Mouse (Mus musculus) liver, adult 2 months (tissue): ENCODE measurements at regions not wholly inside any gene's neighbourhood (a gene's known extent, or its start where the extent isn't known, plus 50 kb on each side); places are given as distances from the start of the nearest gene placed in this dataset.

Experiments used
- DNase-seq: peaks from one replicate; pipeline ENCODE4 v3.0.0-alpha.2; 2011; ENCODE audit warnings: low read depth, low spot score; ENCODE audit errors: extremely low read depth
- H3K27ac ChIP-seq: fragments of 200-500 bp; replicated peaks from 2 replicates; pipeline ENCODE4 v1.5.1; 2012; ENCODE audit warnings: low read depth, mild to moderate bottlenecking, control low read depth, inconsistent platforms, low read length; ENCODE audit not compliant: insufficient read depth
- H3K27me3 ChIP-seq: fragments of 200-500 bp; 2 replicates; pipeline ENCODE4 v1.6.1; 2012; ENCODE audit warnings: mild to moderate bottlenecking, moderate library complexity, low read length, inconsistent platforms; ENCODE audit not compliant: control insufficient read depth, insufficient read depth
- H3K36me3 ChIP-seq: fragments of 200-500 bp; 2 replicates; pipeline ENCODE4 v1.6.1; 2012; ENCODE audit warnings: low read length, inconsistent platforms; ENCODE audit not compliant: control insufficient read depth, insufficient read depth
- H3K4me1 ChIP-seq: fragments of 200-500 bp; 2 replicates; pipeline ENCODE4 v1.6.1; 2011; ENCODE audit warnings: low read length; ENCODE audit not compliant: control insufficient read depth, insufficient read depth
- H3K4me3 ChIP-seq: fragments of 200-500 bp; 2 replicates; pipeline ENCODE4 v1.5.1; 2011; ENCODE audit warnings: low read depth, mild to moderate bottlenecking, control low read depth, low read length, moderate library complexity; ENCODE audit not compliant: insufficient read depth
- H3K79me2 ChIP-seq: fragments of 200-500 bp; 2 replicates; pipeline ENCODE4 v1.6.1; 2012; ENCODE audit warnings: inconsistent platforms, mild to moderate bottlenecking, low read length, moderate library complexity; ENCODE audit not compliant: control insufficient read depth, insufficient read depth
- H3K9ac ChIP-seq: fragments of 200-500 bp; 2 replicates; pipeline ENCODE4 v1.6.1; 2012; ENCODE audit warnings: low read depth, mild to moderate bottlenecking, control low read depth, inconsistent platforms, low read length
- CTCF ChIP-seq: fragments of 200-500 bp; IDR thresholded peaks from 2 replicates; pipeline ENCODE4 v1.5.1; 2011; ENCODE audit warnings: low read depth, low read length, control low read depth
- POLR2A ChIP-seq: fragments of 200-500 bp; IDR thresholded peaks from 2 replicates; pipeline ENCODE4 v1.6.1; 2011; ENCODE audit warnings: low read length, control low read depth; ENCODE audit not compliant: insufficient read depth; ENCODE audit errors: extremely low read depth
- WGBS: fragments of 180-500 bp; shearing (Covaris S2); methylation state at CpG from one replicate; pipeline ENCODE4 v1.1.7; 2018; 5-methylcytosine and 5-hydroxymethylcytosine counted together

- 89% methylated on average over 7 of the region's 7 CpGs for WGBS
Measured at GRCm38 (mm10) chr10:126555080-126555479, 346.1 kb downstream of the Atp23 start.

GRCm38 (mm10) chr10:126531950-126532349, 369.2 kb downstream of the Atp23 start:
- Histone ChIP-seq H3K79me2 (no peaks in the 10 kb centered on the region), H3K27me3 (no peaks in the 10 kb centered on the region), H3K4me3 (no peak overlapping the region), H3K27ac (no peak overlapping the region), H3K36me3 (no peaks in the 10 kb centered on the region), H3K9ac (no peak overlapping the region), H3K4me1 (no peaks in the 10 kb centered on the region)
- no peak for DNase-seq
- TF ChIP-seq POLR2A (no peak), CTCF (no peak)
- WGBS: 59% methylated on average over 3 of the region's 3 CpGs

More at GRCm38 (mm10) chr10:126555080-126555479, 346.1 kb downstream of the Atp23 start:
- Histone ChIP-seq H3K4me1 (no peaks in the 10 kb centered on the region), H3K27ac (no peak overlapping the region), H3K27me3 (no peaks in the 10 kb centered on the region), H3K79me2 (no peaks in the 10 kb centered on the region), H3K9ac (no peak overlapping the region), H3K36me3 (no peaks in the 10 kb centered on the region), H3K4me3 (no peak overlapping the region)
- TF ChIP-seq POLR2A (no peak), CTCF (no peak)
- no peak for DNase-seq

- H3K27me3 ChIP-seq: no peaks in the 10 kb centered on the region
- H3K9ac ChIP-seq: no peak overlapping the region
- 76% methylated on average over 1 of the region's 1 CpGs for WGBS
- no peak overlapping the region for H3K4me3 ChIP-seq
- no peaks in the 10 kb centered on the region for H3K4me1 ChIP-seq
- no peak overlapping the region for H3K27ac ChIP-seq
- TF ChIP-seq POLR2A (no peak), CTCF (peak; percentile 41)
- DNase-seq: peak; percentile 41
- no peaks in the 10 kb centered on the region for H3K36me3 ChIP-seq
- no peaks in the 10 kb centered on the region for H3K79me2 ChIP-seq
Measured at GRCm38 (mm10) chr10:126531368-126531767, 369.8 kb downstream of the Atp23 start.

GRCm38 (mm10) chr10:126528801-126529200, 372.4 kb downstream of the Atp23 start:
- WGBS: 87% methylated on average over 2 of the region's 2 CpGs
- Histone ChIP-seq H3K4me1 (no peaks in the 10 kb centered on the region), H3K9ac (no peak overlapping the region), H3K36me3 (no peaks in the 10 kb centered on the region), H3K79me2 (no peaks in the 10 kb centered on the region), H3K27me3 (no peaks in the 10 kb centered on the region), H3K27ac (no peak overlapping the region), H3K4me3 (no peak overlapping the region)
- TF ChIP-seq CTCF (no peak), POLR2A (no peak)
- DNase-seq: no peak

GRCm38 (mm10) chr10:126526186-126526585, 375.0 kb downstream of the Atp23 start:
- H3K27ac ChIP-seq: no peak overlapping the region
- no peaks in the 10 kb centered on the region for H3K36me3 ChIP-seq
- TF ChIP-seq POLR2A (no peak), CTCF (no peak)
- WGBS: 76% methylated on average over 5 of the region's 5 CpGs
- H3K79me2 ChIP-seq: no peaks in the 10 kb centered on the region
- H3K4me1 ChIP-seq: no peaks in the 10 kb centered on the region
- H3K4me3 ChIP-seq: no peak overlapping the region
- no peaks in the 10 kb centered on the region for H3K27me3 ChIP-seq
- H3K9ac ChIP-seq: no peak overlapping the region
- no peak for DNase-seq

GRCm38 (mm10) chr10:126521836-126522815, 379.0 kb downstream of the Atp23 start:
- H3K27ac ChIP-seq: no peak overlapping the region
- TF ChIP-seq POLR2A: no peak
- TF ChIP-seq CTCF: no peak
- no peak overlapping the region for H3K4me3 ChIP-seq
- H3K79me2 ChIP-seq: no peaks in the 10 kb centered on the region
- no peaks in the 10 kb centered on the region for H3K27me3 ChIP-seq
- H3K4me1 ChIP-seq: no peaks in the 10 kb centered on the region
- no peak overlapping the region for H3K9ac ChIP-seq
- 80% methylated on average over 7 of the region's 7 CpGs for WGBS
- DNase-seq: no peak
- no peaks in the 10 kb centered on the region for H3K36me3 ChIP-seq
